Mouse (Mus musculus) cerebellum, postnatal 36 days (tissue): ENCODE results near the gene Fgfr2.

Source experiments
- DNase-seq, 2 experiments: peaks; one replicate each; pipeline ENCODE4 v3.0.0; 2021 to 2022; ENCODE audit warnings: mixed read lengths in 2 of 2

Gene Fgfr2

GRCm38 (mm10) chr7:132599071-132599975 lies 523.8 kb downstream of the Fgfr2 start, which contains the start of gene Nkx1-2:
Nkx1-2 (minus strand) TSS chr7:132599637.
- no peak for DNase-seq

- DNase-seq: no peak
These were observed 525.7 kb downstream of the Fgfr2 start for GRCm38 (mm10) chr7:132597251-132598041.

GRCm38 (mm10) chr7:132596557-132597250 lies 526.4 kb downstream of the Fgfr2 start:
- no peak for DNase-seq

- DNase-seq: no peak
These were observed 527.4 kb downstream of the Fgfr2 start for GRCm38 (mm10) chr7:132595787-132596186.

- DNase-seq: no peak
These were observed 528.8 kb downstream of the Fgfr2 start for GRCm38 (mm10) chr7:132594325-132594724.

- no peak for DNase-seq
These were observed 529.4 kb downstream of the Fgfr2 start for GRCm38 (mm10) chr7:132593762-132594161.

- DNase-seq: no peak
These were observed 533.5 kb downstream of the Fgfr2 start for GRCm38 (mm10) chr7:132589610-132590009.

- no peak for DNase-seq
These were observed 536.0 kb downstream of the Fgfr2 start for GRCm38 (mm10) chr7:132587167-132587566.

- DNase-seq: no peak
These were observed 537.3 kb downstream of the Fgfr2 start for GRCm38 (mm10) chr7:132585695-132586491.

- no peak for DNase-seq
These were observed 541.7 kb downstream of the Fgfr2 start for GRCm38 (mm10) chr7:132581441-132581840.

GRCm38 (mm10) chr7:132580511-132580910 lies 542.6 kb downstream of the Fgfr2 start:
- no peak for DNase-seq

- DNase-seq: no peak
These were observed 546.3 kb downstream of the Fgfr2 start for GRCm38 (mm10) chr7:132576891-132577290.

- peak; percentile 92 to 93 for DNase-seq
These were observed 547.0 kb downstream of the Fgfr2 start, which contains the start of gene Oat for GRCm38 (mm10) chr7:132576116-132576650. Oat (minus strand) TSS chr7:132576398.

GRCm38 (mm10) chr7:132575623-132576022 lies 547.5 kb downstream of the Fgfr2 start:
- DNase-seq: peak; percentile 77 to 83

GRCm38 (mm10) chr7:132574646-132575045 lies 548.5 kb downstream of the Fgfr2 start:
- DNase-seq: no peak

GRCm38 (mm10) chr7:132573205-132573604 lies 549.9 kb downstream of the Fgfr2 start:
- no peak for DNase-seq

- no peak for DNase-seq
These were observed 550.4 kb downstream of the Fgfr2 start for GRCm38 (mm10) chr7:132572738-132573137.

- no peak for DNase-seq
These were observed 551.7 kb downstream of the Fgfr2 start for GRCm38 (mm10) chr7:132571481-132571880.

GRCm38 (mm10) chr7:132570071-132570470 lies 553.1 kb downstream of the Fgfr2 start:
- DNase-seq: peak; percentile 26

GRCm38 (mm10) chr7:132568817-132569216 lies 554.3 kb downstream of the Fgfr2 start:
- no peak for DNase-seq

GRCm38 (mm10) chr7:132565831-132566230 lies 557.3 kb downstream of the Fgfr2 start:
- no peak for DNase-seq
